In genomic region chr13:41568421-41568820, GRCm38 (mm10) we compare ENCODE assay signal across 26 mouse cellular contexts. TPM values are rescaled to one million over a fixed set of nuclear protein-coding genes. Genes with fewer than 3 reads are reported as not detected.
DNase-seq lines count a peak whose midpoint lies in the region; ATAC-seq lines count a peak whose summit lies in the region.
"Had no signal": no experiment of that assay in that cellular context is flagged by ENCODE, and none has a peak within 500 bp of the region (broad histone marks: within the 10 kb centered on the region; RNA-seq: fewer than 3 reads in every experiment).

No protein-coding gene starts in this region.

- H3K27me3 ChIP-seq in lung, embryonic 16.5 days (ENCODE audit: control insufficient read depth, insufficient read depth, low read depth, low read length): no peaks in the 10 kb centered on the region
- no peaks in the 10 kb centered on the region for H3K27me3 ChIP-seq in embryonic facial prominence, embryonic 14.5 days (replicated peaks; ENCODE audit: control insufficient read depth, insufficient read depth, low read length)
- H3K27me3 ChIP-seq: CH12.LX; embryonic facial prominence, embryonic 12.5 days; hindbrain, embryonic 12.5 days; hindbrain, embryonic 15.5 days had no signal

- peak overlapping the region; percentile 29; the same call in 1 of the 2 replicates for H3K27ac ChIP-seq in lung, embryonic 16.5 days (ENCODE audit: low read length)
- 0 out of 2 replicates have a peak overlapping the region, but pooled peaks have one; percentile 4 for H3K27ac ChIP-seq in embryonic facial prominence, embryonic 14.5 days (replicated peaks; ENCODE audit: low read depth, low read length)
- H3K27ac ChIP-seq: embryonic facial prominence, embryonic 12.5 days; forebrain, embryonic 10.5 days; forebrain, embryonic 13.5 days; gastrocnemius, adult 2 months; hindbrain, embryonic 12.5 days; hindbrain, embryonic 15.5 days had no signal

- H3K4me1 ChIP-seq in lung, embryonic 16.5 days (replicated peaks; ENCODE audit: control insufficient read depth, insufficient read depth, low read length): peaks cover 10% of the 10 kb centered on the region
- peaks cover 18% of the 10 kb centered on the region; the same call in 1 of the 2 replicates for H3K4me1 ChIP-seq in embryonic facial prominence, embryonic 14.5 days (ENCODE audit: control insufficient read depth, insufficient read depth, low read length)

- 64% methylated on average over 3 of the region's 3 CpGs for WGBS in lung, embryonic 16.5 days
- WGBS in embryonic facial prominence, embryonic 14.5 days: 39% methylated on average over 3 of the region's 3 CpGs

- H3K36me3 ChIP-seq in lung, embryonic 16.5 days (ENCODE audit: control insufficient read depth, insufficient read depth, low read length): no peaks in the 10 kb centered on the region
- no peaks in the 10 kb centered on the region for H3K36me3 ChIP-seq in embryonic facial prominence, embryonic 14.5 days (ENCODE audit: control insufficient read depth, insufficient read depth, low read length)
- H3K36me3 ChIP-seq: embryonic facial prominence, embryonic 12.5 days; forebrain, embryonic 10.5 days; G1E; hindbrain, embryonic 12.5 days; hindbrain, embryonic 15.5 days had no signal

- H3K4me2 ChIP-seq in lung, embryonic 16.5 days (ENCODE audit: low read depth, low read length): no peak overlapping the region
- H3K4me2 ChIP-seq in embryonic facial prominence, embryonic 14.5 days (ENCODE audit: low read depth, low read length): no peak overlapping the region
- H3K4me2 ChIP-seq: embryonic facial prominence, embryonic 12.5 days; forebrain, embryonic 13.5 days; heart, embryonic 11.5 days; hindbrain, embryonic 12.5 days; hindbrain, embryonic 15.5 days had no signal

- no peak for DNase-seq in lung, postnatal 4 days
- DNase-seq in 3T3-L1 (ENCODE audit: low read depth, low spot score): peak; percentile 57
- peak; percentile 28 for DNase-seq in NIH3T3 (ENCODE audit: low read depth)
- DNase-seq in embryonic facial prominence, embryonic 14.5 days (ENCODE audit: low spot score): peak; percentile 52
- no peak for DNase-seq in retina, postnatal 1 day
- DNase-seq: adrenal gland, adult 2 months; adrenal gland, postnatal 14 days; cerebellum, adult 11 months; cerebellum, adult 2 months; cerebellum, adult 9-11 months; cerebellum, postnatal 25 days; forebrain, postnatal 0 days; gastrocnemius, adult 2 months; gastrocnemius, postnatal 14 days; heart, adult 11 months had no signal

- H3K4me3 ChIP-seq in lung, embryonic 16.5 days (ENCODE audit: low read length): no peak overlapping the region
- no peak overlapping the region for H3K4me3 ChIP-seq in embryonic facial prominence, embryonic 14.5 days (ENCODE audit: low read depth, low read length)
- H3K4me3 ChIP-seq: embryonic facial prominence, embryonic 12.5 days; forebrain, embryonic 10.5 days; forebrain, embryonic 13.5 days; gastrocnemius, adult 2 months; hindbrain, embryonic 12.5 days; hindbrain, embryonic 15.5 days had no signal

- ATAC-seq in lung, embryonic 16.5 days (ENCODE audit: low read depth): no peak
- ATAC-seq in embryonic facial prominence, embryonic 14.5 days (ENCODE audit: low read depth): no peak
- no peak for ATAC-seq in CD4-positive, CD25-positive, alpha-beta regulatory T cell, adult 4 months
- ATAC-seq: forebrain, embryonic 13.5 days; forebrain, postnatal 0 days; intestine, postnatal 0 days had no signal

- no peaks in the 10 kb centered on the region for H3K9me3 ChIP-seq in lung, embryonic 16.5 days (ENCODE audit: control insufficient read depth, low read length)
- H3K9me3 ChIP-seq in embryonic facial prominence, embryonic 14.5 days (ENCODE audit: control insufficient read depth, low read length): no peaks in the 10 kb centered on the region
- H3K9me3 ChIP-seq: embryonic facial prominence, embryonic 12.5 days; forebrain, embryonic 10.5 days; forebrain, embryonic 13.5 days; G1E; hindbrain, embryonic 12.5 days; hindbrain, embryonic 15.5 days had no signal

- H3K9ac ChIP-seq in lung, embryonic 16.5 days (ENCODE audit: low read length): no peak overlapping the region
- no peak overlapping the region for H3K9ac ChIP-seq in embryonic facial prominence, embryonic 14.5 days (ENCODE audit: low read depth, low read length)
- H3K9ac ChIP-seq: embryonic facial prominence, embryonic 12.5 days; forebrain, embryonic 13.5 days; forebrain, postnatal 0 days; hindbrain, embryonic 12.5 days; hindbrain, embryonic 15.5 days had no signal

RNA-seq across cellular contexts. Expression of gene Tmem170b, which starts 37.3 kb away (rescaled TPM):
- 11.0 and 11.1 TPM in 2 replicates for polyA plus RNA-seq in lung, embryonic 16.5 days (2015; fragmentation: Nextera tagmentation; extraction: Ambion mirVana)
- 14.9 and 15.8 TPM in 2 replicates for polyA plus RNA-seq in embryonic facial prominence, embryonic 14.5 days (2014; fragmentation: Nextera tagmentation; extraction: Ambion mirVana)
- 10 to 100 TPM; 11.0 to 14.2 TPM for polyA plus RNA-seq in CD4-positive, CD25-positive, alpha-beta regulatory T cell, adult 4 months (2017; shearing (Covaris generic))

Comparison
In these comparisons a context has a peak if more than half of its experiments do, and no peak if none do; other contexts are left out.
1. DNase-seq: peak in 3T3-L1 (single experiment), NIH3T3 (single experiment) and embryonic facial prominence, embryonic 14.5 days (single experiment); none in lung, postnatal 4 days (0 of 2) and retina, postnatal 1 day (single experiment).